In genomic region chr13:75750785-75751184, GRCm38 (mm10) we compare ENCODE assay signal across 25 mouse cellular contexts.
"Had no signal": no experiment of that assay in that cellular context is flagged by ENCODE, and none has a peak within 500 bp of the region (broad histone marks: within the 10 kb centered on the region; RNA-seq: fewer than 3 reads in every experiment).

No protein-coding gene starts in this region.

- H3K4me3 ChIP-seq: heart, embryonic 10.5 days; heart, embryonic 12.5 days; hindbrain, embryonic 13.5 days; hindbrain, embryonic 15.5 days; kidney, embryonic 15.5 days; limb, embryonic 13.5 days; limb, embryonic 15.5 days had no signal

- H3K27me3 ChIP-seq: heart, embryonic 12.5 days; hindbrain, embryonic 13.5 days; hindbrain, embryonic 15.5 days; kidney, embryonic 15.5 days; limb, embryonic 13.5 days; limb, embryonic 15.5 days had no signal

- H3K9me3 ChIP-seq: heart, embryonic 10.5 days; heart, embryonic 12.5 days; hindbrain, embryonic 13.5 days; hindbrain, embryonic 15.5 days; kidney, embryonic 15.5 days; limb, embryonic 13.5 days; limb, embryonic 15.5 days had no signal

- ATAC-seq: hindbrain, postnatal 0 days; intestine, embryonic 16.5 days had no signal

- H3K4me1 ChIP-seq: heart, embryonic 10.5 days; hindbrain, embryonic 13.5 days; kidney, embryonic 15.5 days had no signal

- H3K36me3 ChIP-seq: heart, embryonic 10.5 days; heart, embryonic 12.5 days; hindbrain, embryonic 13.5 days; hindbrain, embryonic 15.5 days; kidney, embryonic 15.5 days; limb, embryonic 13.5 days; limb, embryonic 15.5 days had no signal

- H3K9ac ChIP-seq: heart, embryonic 12.5 days; hindbrain, embryonic 13.5 days; hindbrain, embryonic 15.5 days; kidney, embryonic 15.5 days; limb, embryonic 13.5 days; limb, embryonic 15.5 days; liver, embryonic 14.5 days had no signal

- DNase-seq: gastrocnemius, postnatal 14 days; gastrocnemius, postnatal 36 days; heart, adult 18-20 months; heart, postnatal 10 days; heart, postnatal 36 days; kidney, adult 11 months; kidney, adult 2 months; kidney, adult 9 months; kidney, postnatal 14 days; kidney, postnatal 36 days; layer of hippocampus, adult 9-11 months; layer of hippocampus, postnatal 36 days; left cerebral cortex, postnatal 4 days had no signal

- H3K4me2 ChIP-seq: heart, embryonic 12.5 days; hindbrain, embryonic 13.5 days; hindbrain, embryonic 15.5 days; kidney, embryonic 15.5 days; limb, embryonic 13.5 days; limb, embryonic 15.5 days; liver, embryonic 11.5 days had no signal

- H3K27ac ChIP-seq: heart, embryonic 10.5 days; hindbrain, embryonic 13.5 days; hindbrain, embryonic 15.5 days; hindbrain, postnatal 0 days; kidney, embryonic 15.5 days; kidney, postnatal 0 days; limb, embryonic 13.5 days; limb, embryonic 15.5 days; liver, embryonic 14.5 days had no signal
